Mouse (Mus musculus) neutrophil, adult 65 days (primary cell): ENCODE measurements around the gene Cry1. TPM values are rescaled to one million over a fixed set of nuclear protein-coding genes. Genes with fewer than 3 reads are reported as not detected.

ENCODE experiments used
- total RNA-seq: library from RNA; stranded (reverse); gene quantifications from 2 replicates; pipeline ENCODE4 v1.2.4, GENCODE M21; 2023

Gene Cry1
- total RNA-seq, result 27.0 and 38.6 TPM in 2 replicates

DNA sequence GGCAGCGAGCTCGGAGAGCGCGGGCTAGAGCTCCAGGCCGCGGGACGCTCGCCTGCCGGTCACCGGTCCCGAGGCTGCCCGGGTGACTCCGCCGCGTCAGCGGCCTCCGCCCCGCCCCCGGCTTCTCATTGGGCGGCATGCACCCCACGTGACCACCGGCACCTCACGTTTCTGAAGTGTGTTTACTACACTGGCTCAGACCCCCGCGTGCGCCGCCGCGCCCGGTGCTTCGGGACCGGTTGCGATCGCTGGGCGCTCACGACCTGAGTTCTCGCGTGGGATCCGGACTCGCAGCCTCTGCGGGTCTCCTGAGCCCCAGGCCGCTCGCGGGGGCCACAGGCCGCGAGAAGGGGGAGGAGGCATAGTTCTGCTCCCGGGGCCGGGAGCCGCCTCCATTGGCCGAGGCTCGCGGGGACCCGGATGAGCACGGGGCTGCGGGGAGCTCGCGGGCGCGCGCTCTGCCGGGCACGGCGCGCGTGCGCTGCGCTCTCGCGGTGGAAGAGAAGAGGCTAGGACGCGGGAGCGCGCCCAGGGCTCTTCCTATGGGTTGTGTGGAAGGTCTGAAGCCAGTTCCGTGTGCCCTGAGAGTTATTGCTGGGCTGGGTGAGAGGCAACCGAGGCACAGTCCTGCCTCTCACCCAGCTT lies at the start of gene Cry1:
Gene Cry1 (minus strand): TSS at position 101 of the 645 bp plus-strand sequence.

DNA sequence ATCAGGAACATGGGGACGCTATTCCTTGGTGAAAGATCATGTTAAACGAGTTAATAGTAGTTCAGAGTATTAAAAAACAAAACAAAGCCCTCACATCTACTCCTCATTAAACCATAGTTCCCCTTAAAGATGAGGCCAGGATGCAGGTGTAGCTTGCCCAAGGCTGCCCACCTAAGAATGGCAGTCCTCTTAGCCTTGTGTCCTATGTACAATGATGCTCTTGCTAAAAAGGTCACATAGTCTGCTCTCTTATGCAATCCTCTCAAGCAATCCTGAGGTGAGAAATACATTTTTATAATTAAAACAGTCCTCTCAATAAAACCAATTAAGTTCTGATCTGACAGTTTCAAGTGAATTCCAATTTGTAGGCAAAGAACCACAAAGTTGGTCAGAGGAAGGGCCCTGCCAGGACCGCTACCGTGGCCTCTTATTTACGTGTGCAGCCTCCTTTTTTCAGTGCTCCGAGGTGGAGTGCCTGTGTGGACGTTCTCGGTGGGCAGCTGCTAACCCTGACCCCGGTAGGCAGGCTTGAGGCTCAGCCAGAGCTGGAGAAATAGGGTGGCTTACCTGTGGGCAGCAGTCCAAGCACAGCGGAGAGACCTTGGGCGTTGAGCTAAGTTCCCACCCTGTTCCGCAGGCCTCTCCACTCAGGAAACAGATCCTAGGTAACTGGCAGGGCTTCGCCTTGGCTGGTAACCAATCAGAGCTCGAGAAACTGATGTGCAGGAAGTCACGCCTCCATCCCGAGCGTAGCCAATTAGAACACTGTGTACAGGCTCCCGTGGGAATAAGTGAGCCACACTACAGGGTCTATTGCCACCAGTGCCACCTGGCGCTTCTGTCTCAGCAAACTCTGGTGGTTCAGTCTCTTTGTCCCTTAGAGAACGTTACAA lies 57.2 kb downstream of the Cry1 start, which contains the start of gene Mterf2:
Gene Mterf2 (minus strand): TSS at position 633 of the 893 bp plus-strand sequence.

DNA sequence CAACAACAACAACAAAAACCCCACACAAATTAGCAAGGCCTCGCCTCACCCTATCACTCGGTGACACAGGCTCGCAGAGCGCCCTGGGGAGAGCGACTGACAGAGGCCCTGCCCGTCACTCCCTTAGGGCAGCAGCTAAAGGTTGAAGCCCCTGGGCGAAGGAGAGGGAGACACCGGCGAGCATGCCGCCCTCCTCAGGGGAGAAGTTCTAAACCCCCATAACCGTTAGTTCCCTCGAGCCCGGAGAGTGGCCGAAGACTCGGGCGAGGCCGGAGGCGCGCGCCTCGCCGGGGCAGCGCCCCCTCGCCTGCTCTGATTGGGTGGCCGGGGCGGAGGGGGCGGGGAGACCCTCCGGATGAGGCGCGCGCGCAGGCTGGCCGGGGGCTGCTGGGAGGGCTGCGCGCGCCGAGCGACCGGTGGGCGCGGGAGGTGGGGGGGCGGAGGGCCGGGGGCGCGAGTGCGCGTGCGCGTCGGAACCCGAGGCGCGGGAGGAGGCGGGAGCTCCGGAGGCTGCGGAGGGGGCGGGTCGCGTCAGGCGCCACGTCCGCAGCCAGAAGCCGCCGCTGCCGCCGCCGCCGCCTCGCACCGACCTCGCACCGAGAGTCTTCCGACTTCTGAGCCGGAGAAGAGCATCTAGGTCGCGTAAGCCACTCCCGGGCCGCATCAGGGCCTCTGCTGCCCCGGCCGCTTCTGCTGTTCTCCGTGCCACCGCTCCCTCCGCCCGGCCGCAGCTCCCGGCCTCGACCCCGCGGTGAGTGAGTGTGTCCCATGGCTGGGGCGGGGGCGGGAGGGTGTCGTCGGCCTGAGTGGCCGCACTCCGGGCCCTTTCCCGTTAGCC lies 82.4 kb downstream of the Cry1 start, which contains the start of the genes Fhl4 and Tmem263:
Gene Fhl4 (minus strand): TSS at position 249 of the 838 bp plus-strand sequence.
Gene Tmem263 (plus strand): TSS at position 381 of the 838 bp plus-strand sequence.

Other genes with a start within 250 kb of the Cry1 start
- gene Fhl4, start 82.6 kb downstream of the Cry1 start, total RNA-seq, result not detected in 2 replicates
- 5.6 and 5.9 TPM in 2 replicates for gene Tmem263, start 82.4 kb downstream of the Cry1 start, total RNA-seq
- gene Mterf2, start 57.0 kb downstream of the Cry1 start, total RNA-seq, result 2.0 and 4.5 TPM in 2 replicates
- gene Btbd11, start 201.8 kb upstream of the Cry1 start, total RNA-seq, result 0.39 and 1.5 TPM in 2 replicates